In the genomic region with DNA sequence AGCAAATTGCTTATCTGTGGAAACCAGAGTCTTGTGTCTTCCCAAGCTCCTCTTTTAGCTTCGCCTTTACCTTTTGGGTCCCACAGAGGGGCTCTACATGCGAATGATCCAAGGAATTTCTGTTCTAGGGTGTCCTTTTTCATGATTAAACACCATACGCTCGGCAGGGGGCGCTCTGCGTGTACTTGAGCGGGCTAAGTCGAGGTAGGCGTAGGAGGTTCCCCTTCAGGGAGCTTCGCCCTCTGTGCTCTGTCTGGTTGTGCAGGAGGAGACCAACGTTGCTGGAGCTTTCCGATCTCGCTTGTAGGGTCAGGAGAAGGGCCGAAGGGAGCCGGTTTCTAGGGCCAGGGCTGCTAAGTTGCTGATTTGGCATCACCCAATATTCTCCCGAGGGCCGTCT, we compare ENCODE assay signal across 9 mouse cellular contexts.
A peak's percentile ranks its signal among the peaks of the same experiment; 100 is the strongest.
DNase-seq lines count a peak whose midpoint lies in the region; ATAC-seq and TF ChIP-seq lines count a peak whose summit lies in the region.
"Had no signal": no experiment of that assay in that cellular context is flagged by ENCODE, and none has a peak within 500 bp of the region (broad histone marks: within the 10 kb centered on the region; RNA-seq: fewer than 3 reads in every experiment).

No protein-coding gene starts in this region.

- no peaks in the 10 kb centered on the region for H3K27me3 ChIP-seq in embryonic facial prominence, embryonic 14.5 days (replicated peaks; ENCODE audit: control insufficient read depth, insufficient read depth, low read length)
- H3K27me3 ChIP-seq in heart, embryonic 12.5 days (replicated peaks) = peaks cover 9% of the 10 kb centered on the region; the same call in 1 of the 2 replicates
- H3K27me3 ChIP-seq in liver, postnatal 0 days (ENCODE audit: insufficient read depth, low read length) = no peaks in the 10 kb centered on the region

- no peaks in the 10 kb centered on the region for H3K4me1 ChIP-seq in bone marrow macrophage, adult 2 months (ENCODE audit: control insufficient read depth, insufficient read depth, low read length)
- H3K4me1 ChIP-seq in embryonic facial prominence, embryonic 14.5 days (ENCODE audit: control insufficient read depth, insufficient read depth, low read length) = no peaks in the 10 kb centered on the region
- no peaks in the 10 kb centered on the region for H3K4me1 ChIP-seq in heart, embryonic 12.5 days (replicated peaks)
- H3K4me1 ChIP-seq in liver, postnatal 0 days (ENCODE audit: insufficient read depth) = no peaks in the 10 kb centered on the region

- no peak overlapping the region for H3K4me2 ChIP-seq in embryonic facial prominence, embryonic 14.5 days (ENCODE audit: low read depth, low read length)
- H3K4me2 ChIP-seq in heart, embryonic 12.5 days = peak overlapping the region; percentile 11; the same call in 1 of the 2 replicates
- H3K4me2 ChIP-seq in liver, postnatal 0 days (ENCODE audit: low read depth, low read length) = no peak overlapping the region
- H3K4me2 ChIP-seq: heart, embryonic 15.5 days had no signal

- no peak overlapping the region for H3K9ac ChIP-seq in embryonic facial prominence, embryonic 14.5 days (ENCODE audit: low read depth, low read length)
- H3K9ac ChIP-seq in heart, embryonic 12.5 days = no peak overlapping the region
- H3K9ac ChIP-seq in liver, postnatal 0 days (replicated peaks) = no peak overlapping the region
- H3K9ac ChIP-seq: heart, embryonic 15.5 days had no signal

- H3K4me3 ChIP-seq in bone marrow macrophage, adult 2 months (ENCODE audit: insufficient read depth, low read length) = no peak overlapping the region
- H3K4me3 ChIP-seq in embryonic facial prominence, embryonic 14.5 days (ENCODE audit: low read depth, low read length) = no peak overlapping the region
- H3K4me3 ChIP-seq in heart, embryonic 12.5 days = no peak overlapping the region
- H3K4me3 ChIP-seq in liver, postnatal 0 days (ENCODE audit: low read depth, low read length) = no peak overlapping the region
- H3K4me3 ChIP-seq: heart, embryonic 15.5 days had no signal

- peak; percentile 79 for DNase-seq in ES-CJ7 (ENCODE audit: low read depth, low spot score)
- peak; percentile 92 for DNase-seq in embryonic facial prominence, embryonic 14.5 days (ENCODE audit: low spot score)
- peak; percentile 75 for DNase-seq in kidney, postnatal 14 days
- DNase-seq in liver, postnatal 0 days = peak; percentile 66
- peak; percentile 79 to 86 for DNase-seq in right cerebral cortex, postnatal 10 days (ENCODE audit: low spot score in 2 of 2)

- TF ChIP-seq EP300 in liver, postnatal 0 days (IDR thresholded peaks at IDR 0.05; ENCODE audit: low read depth) = no peak

- ATAC-seq in embryonic facial prominence, embryonic 14.5 days (ENCODE audit: low read depth) = peak; percentile 65
- ATAC-seq in heart, embryonic 12.5 days (ENCODE audit: insufficient number of reproducible peaks, low FRiP score) = no peak
- no peak for ATAC-seq in liver, postnatal 0 days
- ATAC-seq in erythroid progenitor cell, adult 5-6 weeks (replicated peaks; ENCODE audit: low FRiP score, poor library complexity, severe bottlenecking) = no peak

- WGBS in embryonic facial prominence, embryonic 14.5 days = 9% methylated on average over 15 of the region's 17 CpGs
- 14% methylated on average over 17 of the region's 17 CpGs for WGBS in heart, embryonic 12.5 days
- 11% methylated on average over 17 of the region's 17 CpGs for WGBS in liver, postnatal 0 days (ENCODE audit: insufficient replicate concordance)

- TF ChIP-seq POLR2A in bone marrow macrophage, adult 2 months (IDR thresholded peaks at IDR 0.05; ENCODE audit: borderline replicate concordance, low read depth, low read length) = no peak

- H3K36me3 ChIP-seq in embryonic facial prominence, embryonic 14.5 days (ENCODE audit: control insufficient read depth, insufficient read depth, low read length) = no peaks in the 10 kb centered on the region
- H3K36me3 ChIP-seq in heart, embryonic 12.5 days = no peaks in the 10 kb centered on the region
- no peaks in the 10 kb centered on the region for H3K36me3 ChIP-seq in liver, postnatal 0 days (replicated peaks; ENCODE audit: insufficient read depth, low read length)
- H3K36me3 ChIP-seq: heart, embryonic 15.5 days had no signal

- TF ChIP-seq CTCF in bone marrow macrophage, adult 2 months (IDR thresholded peaks at IDR 0.05; ENCODE audit: low read depth, low read length) = peak; percentile 40
- peak; percentile 68 for TF ChIP-seq CTCF in liver, postnatal 0 days (IDR thresholded peaks at IDR 0.05; ENCODE audit: low read depth)

- H3K27ac ChIP-seq in bone marrow macrophage, adult 2 months (ENCODE audit: insufficient read depth, low read depth, low read length) = no peak overlapping the region
- no peak overlapping the region for H3K27ac ChIP-seq in embryonic facial prominence, embryonic 14.5 days (replicated peaks; ENCODE audit: low read depth, low read length)
- no peak overlapping the region for H3K27ac ChIP-seq in heart, embryonic 12.5 days (ENCODE audit: poor library complexity, severe bottlenecking)
- H3K27ac ChIP-seq in liver, postnatal 0 days (ENCODE audit: low read depth) = no peak overlapping the region
- H3K27ac ChIP-seq: heart, embryonic 15.5 days had no signal

- no peaks in the 10 kb centered on the region for H3K9me3 ChIP-seq in embryonic facial prominence, embryonic 14.5 days (ENCODE audit: control insufficient read depth, low read length)
- H3K9me3 ChIP-seq in heart, embryonic 12.5 days (replicated peaks) = no peaks in the 10 kb centered on the region
- no peaks in the 10 kb centered on the region; the same call in 1 of the 2 replicates for H3K9me3 ChIP-seq in liver, postnatal 0 days (ENCODE audit: low read length)
- H3K9me3 ChIP-seq: heart, embryonic 15.5 days had no signal
